Mouse (Mus musculus) embryonic facial prominence, embryonic 10.5 days (tissue): Measurements from ENCODE around the gene Steap3. TPM values are rescaled to one million over a fixed set of nuclear protein-coding genes. Genes with fewer than 3 reads are reported as not detected.
"Not testable (repeated sequence)": the region's sequence is repeated elsewhere in the genome, so short reads cannot be mapped to it uniquely, and the experiment has no call there.

Experiments
- DNase-seq: peaks from one replicate; pipeline ENCODE4 v3.0.0-alpha.2; 2017; ENCODE audit warnings: low spot score
- H3K27ac ChIP-seq: fragments of 300-500 bp; sonication (generic); replicated peaks from 2 replicates; pipeline ENCODE4 v1.5.1; 2016; ENCODE audit warnings: mild to moderate bottlenecking
- H3K27me3 ChIP-seq: fragments of 300-500 bp; sonication (generic); replicated peaks from 2 replicates; pipeline ENCODE4 v1.6.1; 2016; ENCODE audit warnings: low read depth, mild to moderate bottlenecking; ENCODE audit not compliant: poor library complexity, severe bottlenecking
- H3K36me3 ChIP-seq: fragments of 300-500 bp; sonication (generic); replicated peaks from 2 replicates; pipeline ENCODE4 v1.6.1; 2016; ENCODE audit warnings: mild to moderate bottlenecking, moderate library complexity
- H3K4me1 ChIP-seq: fragments of 300-500 bp; sonication (generic); 2 replicates; pipeline ENCODE4 v1.6.1; 2016
- H3K4me3 ChIP-seq: fragments of 300-500 bp; sonication (generic); 2 replicates; pipeline ENCODE4 v1.5.1; 2016; ENCODE audit warnings: mild to moderate bottlenecking, moderate library complexity
- H3K9me3 ChIP-seq: fragments of 300-500 bp; sonication (generic); 2 replicates; pipeline ENCODE4 v1.6.1; 2016; ENCODE audit warnings: mild to moderate bottlenecking
- WGBS: fragments of 180-500 bp; shearing (Covaris S2); methylation state at CpG from one replicate; pipeline ENCODE4 v1.1.7; 2016; 5-methylcytosine and 5-hydroxymethylcytosine counted together
- polyA plus RNA-seq: library from polyadenylated mRNA; unstranded; fragments of >200 nt; fragmentation: Nextera tagmentation; extraction: Ambion mirVana; gene quantifications from 2 replicates; pipeline ENCODE4 v1.2.1, GENCODE M21; 2016

The Steap3 gene
- 2.6 and 3.6 TPM in 2 replicates for polyA plus RNA-seq

- no peak for DNase-seq
- no peak within 1 kb of the TSS for H3K27ac ChIP-seq
- peaks cover 9% of the 10 kb centered on the region; the same call in 1 of the 2 replicates for H3K4me1 ChIP-seq
- no peaks in the 10 kb centered on the region for H3K9me3 ChIP-seq
- no peaks in the 10 kb centered on the region for H3K36me3 ChIP-seq
- no peaks in the 10 kb centered on the region for H3K27me3 ChIP-seq
- H3K4me3 ChIP-seq, result no peak within 1 kb of the TSS
- WGBS, result 90% methylated on average over 5 of the region's 5 CpGs
Observed at GRCm38 (mm10) chr1:120272605-120273004, at the start of gene Steap3. Gene Steap3 (minus strand): TSS chr1:120272705.

GRCm38 (mm10) chr1:120321270-120322021 lies 48.9 kb upstream of the Steap3 start:
- Histone ChIP-seq H3K27ac (no peak overlapping the region), H3K4me1 (no peaks in the 10 kb centered on the region), H3K9me3 (peaks cover 3% of the 10 kb centered on the region; the same call in 1 of the 2 replicates), H3K4me3 (no peak overlapping the region), H3K36me3 (no peaks in the 10 kb centered on the region), H3K27me3 (no peaks in the 10 kb centered on the region)
- WGBS, result 86% methylated on average over 16 of the region's 16 CpGs
- no peak for DNase-seq

- DNase-seq, result no peak
- H3K9me3 ChIP-seq, result no peaks in the 10 kb centered on the region
- H3K27ac ChIP-seq, result no peak overlapping the region
- no peak overlapping the region for H3K4me3 ChIP-seq
- H3K27me3 ChIP-seq, result no peaks in the 10 kb centered on the region
- 73% methylated on average over 2 of the region's 2 CpGs for WGBS
- H3K36me3 ChIP-seq, result no peaks in the 10 kb centered on the region
- no peaks in the 10 kb centered on the region for H3K4me1 ChIP-seq
Observed at GRCm38 (mm10) chr1:120305801-120306200, 33.3 kb upstream of the Steap3 start.

- Histone ChIP-seq H3K27me3 (no peaks in the 10 kb centered on the region), H3K27ac (no peak overlapping the region), H3K9me3 (peaks cover 7% of the 10 kb centered on the region; the same call in 1 of the 2 replicates), H3K4me3 (no peak overlapping the region), H3K36me3 (no peaks in the 10 kb centered on the region), H3K4me1 (no peaks in the 10 kb centered on the region)
- WGBS, result 93% methylated on average over 2 of the region's 2 CpGs
- no peak for DNase-seq
Observed at GRCm38 (mm10) chr1:120296936-120297335, 24.4 kb upstream of the Steap3 start.

GRCm38 (mm10) chr1:120293803-120294202 lies 21.3 kb upstream of the Steap3 start:
- 51% methylated on average over 1 of the region's 1 CpGs for WGBS
- peaks cover 4% of the 10 kb centered on the region; the same call in 1 of the 2 replicates for H3K9me3 ChIP-seq
- H3K27me3 ChIP-seq, result no peaks in the 10 kb centered on the region
- H3K4me1 ChIP-seq, result no peaks in the 10 kb centered on the region
- DNase-seq, result no peak
- no peak overlapping the region for H3K4me3 ChIP-seq
- H3K36me3 ChIP-seq, result no peaks in the 10 kb centered on the region
- no peak overlapping the region for H3K27ac ChIP-seq

- H3K27me3 ChIP-seq, result no peaks in the 10 kb centered on the region
- H3K4me3 ChIP-seq, result no peak overlapping the region
- peaks cover 4% of the 10 kb centered on the region; the same call in 1 of the 2 replicates for H3K9me3 ChIP-seq
- peaks cover 13% of the 10 kb centered on the region for H3K4me1 ChIP-seq
- no peaks in the 10 kb centered on the region for H3K36me3 ChIP-seq
- no peak for DNase-seq
- H3K27ac ChIP-seq, result no peak overlapping the region
- WGBS, result 86% methylated on average over 3 of the region's 3 CpGs
Observed at GRCm38 (mm10) chr1:120291709-120292108, 19.2 kb upstream of the Steap3 start.

- no peak overlapping the region for H3K27ac ChIP-seq
- peaks cover 4% of the 10 kb centered on the region; the same call in 1 of the 2 replicates for H3K9me3 ChIP-seq
- DNase-seq, result no peak
- no peak overlapping the region for H3K4me3 ChIP-seq
- no peaks in the 10 kb centered on the region for H3K36me3 ChIP-seq
- whole genome bisulfite sequencing, result 55% methylated on average over 2 of the region's 2 CpGs
- H3K4me1 ChIP-seq, result peaks cover 13% of the 10 kb centered on the region
- no peaks in the 10 kb centered on the region for H3K27me3 ChIP-seq
Observed at GRCm38 (mm10) chr1:120289843-120290242, 17.3 kb upstream of the Steap3 start.

- Histone ChIP-seq H3K27ac (no peak overlapping the region), H3K27me3 (no peaks in the 10 kb centered on the region), H3K4me1 (peaks cover 13% of the 10 kb centered on the region), H3K9me3 (peaks cover 4% of the 10 kb centered on the region; the same call in 1 of the 2 replicates), H3K4me3 (no peak overlapping the region), H3K36me3 (no peaks in the 10 kb centered on the region)
- DNase-seq, result no peak
- WGBS, result 31% methylated on average over 4 of the region's 4 CpGs
Observed at GRCm38 (mm10) chr1:120287679-120288078, 15.2 kb upstream of the Steap3 start.

GRCm38 (mm10) chr1:120276058-120276457 lies 3.6 kb upstream of the Steap3 start:
- not testable (repeated sequence) for H3K27me3 ChIP-seq, H3K36me3 ChIP-seq, DNase-seq, H3K4me3 ChIP-seq, H3K27ac ChIP-seq, H3K4me1 ChIP-seq, H3K9me3 ChIP-seq
- 86% methylated on average over 1 of the region's 1 CpGs for WGBS

- H3K9me3 ChIP-seq, result no peaks in the 10 kb centered on the region
- H3K4me1 ChIP-seq, result peaks cover 2% of the 10 kb centered on the region; the same call in 1 of the 2 replicates
- H3K27me3 ChIP-seq, result no peaks in the 10 kb centered on the region
- no peak overlapping the region for H3K4me3 ChIP-seq
- no peak overlapping the region for H3K27ac ChIP-seq
- WGBS, result 69% methylated on average over 3 of the region's 3 CpGs
- no peaks in the 10 kb centered on the region for H3K36me3 ChIP-seq
- no peak for DNase-seq
Observed at GRCm38 (mm10) chr1:120275224-120275623, 2.7 kb upstream of the Steap3 start.

- WGBS, result 84% methylated on average over 3 of the region's 3 CpGs
- DNase-seq, result no peak
- no peaks in the 10 kb centered on the region for H3K9me3 ChIP-seq
- H3K27ac ChIP-seq, result no peak overlapping the region
- no peaks in the 10 kb centered on the region for H3K36me3 ChIP-seq
- H3K4me1 ChIP-seq, result peaks cover 14% of the 10 kb centered on the region
- H3K27me3 ChIP-seq, result peaks cover 10% of the 10 kb centered on the region
- H3K4me3 ChIP-seq, result no peak overlapping the region
Observed at GRCm38 (mm10) chr1:120270882-120271281, 1.6 kb downstream of the Steap3 start.

GRCm38 (mm10) chr1:120270115-120270514 lies 2.4 kb downstream of the Steap3 start:
- 71% methylated on average over 7 of the region's 7 CpGs for WGBS
- DNase-seq, result no peak
- Histone ChIP-seq H3K27me3 (peaks cover 14% of the 10 kb centered on the region), H3K36me3 (no peaks in the 10 kb centered on the region), H3K9me3 (no peaks in the 10 kb centered on the region), H3K27ac (no peak overlapping the region), H3K4me3 (peak overlapping the region; percentile 13; the same call in 1 of the 2 replicates), H3K4me1 (peaks cover 22% of the 10 kb centered on the region)

GRCm38 (mm10) chr1:120267631-120268030 lies 4.9 kb downstream of the Steap3 start:
- H3K27ac ChIP-seq, result no peak overlapping the region
- peaks cover 33% of the 10 kb centered on the region for H3K27me3 ChIP-seq
- peaks cover 37% of the 10 kb centered on the region for H3K4me1 ChIP-seq
- no peak for DNase-seq
- 82% methylated on average over 3 of the region's 3 CpGs for WGBS
- H3K9me3 ChIP-seq, result no peaks in the 10 kb centered on the region
- H3K36me3 ChIP-seq, result no peaks in the 10 kb centered on the region
- H3K4me3 ChIP-seq, result no peak overlapping the region
